17 mouse cellular contexts compared by ENCODE assay signal in genomic region chr4:32325596-32325995, GRCm38 (mm10).
DNase-seq lines count a peak whose midpoint lies in the region; ATAC-seq and TF ChIP-seq lines count a peak whose summit lies in the region.
"Had no signal": no experiment of that assay in that cellular context is flagged by ENCODE, and none has a peak within 500 bp of the region (broad histone marks: within the 10 kb centered on the region; RNA-seq: fewer than 3 reads in every experiment).

No protein-coding gene starts in this region.

- ATAC-seq in neural tube, embryonic 13.5 days (ENCODE audit: low read depth) = 0 out of 2 replicates have a peak, but pooled peaks have one; percentile 1
- peak; percentile 74 for ATAC-seq in forebrain, embryonic 16.5 days
- peak; percentile 16; the same call in 1 of the 2 replicates for ATAC-seq in hindbrain, postnatal 0 days
- no peak for ATAC-seq in megakaryocyte-erythroid progenitor cell, adult 5-6 weeks (replicated peaks; ENCODE audit: low FRiP score, low TSS enrichment, poor library complexity, severe bottlenecking)

- no peaks in the 10 kb centered on the region for H3K27me3 ChIP-seq in neural tube, embryonic 13.5 days
- no peaks in the 10 kb centered on the region for H3K27me3 ChIP-seq in forebrain, embryonic 16.5 days (replicated peaks; ENCODE audit: control insufficient read depth, insufficient read depth, low read length)
- no peaks in the 10 kb centered on the region for H3K27me3 ChIP-seq in hindbrain, postnatal 0 days (ENCODE audit: insufficient read depth, low read length)
- H3K27me3 ChIP-seq: heart, embryonic 13.5 days had no signal

- no peak for TF ChIP-seq CTCF in hindbrain, postnatal 0 days (IDR thresholded peaks at IDR 0.05; ENCODE audit: low read depth)

- H3K9me3 ChIP-seq in neural tube, embryonic 13.5 days = peaks cover 9% of the 10 kb centered on the region; the same call in 1 of the 2 replicates
- H3K9me3 ChIP-seq in forebrain, embryonic 16.5 days (ENCODE audit: control insufficient read depth, low read length) = 0 out of 2 replicates have a peak, but pooled peaks cover 2% of the 10 kb centered on the region
- no peaks in the 10 kb centered on the region for H3K9me3 ChIP-seq in hindbrain, postnatal 0 days (ENCODE audit: low read length)

- no peaks in the 10 kb centered on the region for H3K36me3 ChIP-seq in neural tube, embryonic 13.5 days
- no peaks in the 10 kb centered on the region for H3K36me3 ChIP-seq in forebrain, embryonic 16.5 days (ENCODE audit: control insufficient read depth, insufficient read depth)
- no peaks in the 10 kb centered on the region for H3K36me3 ChIP-seq in hindbrain, postnatal 0 days (ENCODE audit: insufficient read depth, low read length)

- H3K4me2 ChIP-seq in neural tube, embryonic 13.5 days = no peak overlapping the region
- H3K4me2 ChIP-seq in forebrain, embryonic 16.5 days (ENCODE audit: low read length) = no peak overlapping the region
- H3K4me2 ChIP-seq in hindbrain, postnatal 0 days (ENCODE audit: low read depth, low read length) = no peak overlapping the region
- H3K4me2 ChIP-seq: liver, embryonic 11.5 days had no signal

- 0 out of 2 replicates have a peak overlapping the region, but pooled peaks have one; percentile 17 for H3K9ac ChIP-seq in neural tube, embryonic 13.5 days
- H3K9ac ChIP-seq in forebrain, embryonic 16.5 days (replicated peaks; ENCODE audit: low read depth, low read length) = no peak overlapping the region
- no peak overlapping the region for H3K9ac ChIP-seq in hindbrain, postnatal 0 days (replicated peaks; ENCODE audit: low read length)

- no peak overlapping the region for H3K4me3 ChIP-seq in neural tube, embryonic 13.5 days
- no peak overlapping the region for H3K4me3 ChIP-seq in forebrain, embryonic 16.5 days (replicated peaks; ENCODE audit: low read length)
- H3K4me3 ChIP-seq in hindbrain, postnatal 0 days (ENCODE audit: low read length) = no peak overlapping the region
- H3K4me3 ChIP-seq: heart, embryonic 13.5 days; left cerebral cortex, adult 2 months had no signal

- WGBS in neural tube, embryonic 13.5 days = 11% methylated on average over 3 of the region's 3 CpGs
- 8% methylated on average over 3 of the region's 3 CpGs for WGBS in forebrain, embryonic 16.5 days
- 22% methylated on average over 3 of the region's 3 CpGs for WGBS in hindbrain, postnatal 0 days

- H3K27ac ChIP-seq in neural tube, embryonic 13.5 days (replicated peaks) = peak overlapping the region; percentile 92
- peak overlapping the region; percentile 78 for H3K27ac ChIP-seq in forebrain, embryonic 16.5 days (ENCODE audit: low read length)
- H3K27ac ChIP-seq in hindbrain, postnatal 0 days = peak overlapping the region; percentile 79; the same call in 1 of the 2 replicates

- peaks cover 73% of the 10 kb centered on the region for H3K4me1 ChIP-seq in neural tube, embryonic 13.5 days (replicated peaks)
- H3K4me1 ChIP-seq in forebrain, embryonic 16.5 days (replicated peaks; ENCODE audit: control insufficient read depth, insufficient read depth, low read length) = peaks cover 40% of the 10 kb centered on the region
- peaks cover 19% of the 10 kb centered on the region for H3K4me1 ChIP-seq in hindbrain, postnatal 0 days (ENCODE audit: insufficient read depth, low read length)

- no peak for DNase-seq in neural tube, embryonic 10.5 days (ENCODE audit: extremely low spot score, low spot score)
- DNase-seq in hindbrain, postnatal 0 days (ENCODE audit: low spot score) = no peak
- DNase-seq in cerebellum, adult 18-20 months = no peak
- DNase-seq in cerebellum, postnatal 14 days = no peak
- DNase-seq: adrenal gland, adult 2 months; kidney, adult 8-10 months; kidney, postnatal 25 days; lung, adult 18-20 months; right cerebral cortex, postnatal 14 days; spleen, adult 18-20 months; thymus, postnatal 36 days had no signal
